Mouse (Mus musculus) cerebellum, postnatal 10 days (tissue): ENCODE data around the gene Sema5a.

ENCODE experiments used
- DNase-seq, 2 experiments: peaks; one replicate each; pipeline ENCODE4 v3.0.0; 2021; ENCODE audit warnings: mixed read lengths in 2 of 2

Gene Sema5a

GRCm38 (mm10) chr15:32254806-32255205, 10.2 kb downstream of the Sema5a start:
- DNase-seq, result no peak

DNA sequence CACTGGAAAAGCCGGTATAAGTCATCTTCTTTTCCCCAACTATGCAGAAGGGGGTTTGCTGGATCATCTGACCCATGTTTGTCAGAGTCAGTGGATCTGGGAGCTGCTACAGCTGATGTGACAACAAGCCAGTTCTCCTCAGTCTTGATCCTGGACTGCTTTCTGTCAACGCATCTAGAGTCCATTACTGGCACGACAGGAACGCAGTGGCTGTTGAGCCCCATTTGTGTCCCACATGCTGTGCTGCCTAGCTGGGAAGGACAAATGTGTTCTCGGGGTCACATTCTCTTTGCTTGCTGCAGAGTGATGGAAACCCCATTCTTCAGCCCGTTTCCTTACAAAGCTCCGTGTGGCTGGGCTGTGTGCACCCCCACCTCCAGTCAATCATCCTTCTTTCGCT, 12.7 kb downstream of the Sema5a start:
- DNase-seq, result no peak

DNA sequence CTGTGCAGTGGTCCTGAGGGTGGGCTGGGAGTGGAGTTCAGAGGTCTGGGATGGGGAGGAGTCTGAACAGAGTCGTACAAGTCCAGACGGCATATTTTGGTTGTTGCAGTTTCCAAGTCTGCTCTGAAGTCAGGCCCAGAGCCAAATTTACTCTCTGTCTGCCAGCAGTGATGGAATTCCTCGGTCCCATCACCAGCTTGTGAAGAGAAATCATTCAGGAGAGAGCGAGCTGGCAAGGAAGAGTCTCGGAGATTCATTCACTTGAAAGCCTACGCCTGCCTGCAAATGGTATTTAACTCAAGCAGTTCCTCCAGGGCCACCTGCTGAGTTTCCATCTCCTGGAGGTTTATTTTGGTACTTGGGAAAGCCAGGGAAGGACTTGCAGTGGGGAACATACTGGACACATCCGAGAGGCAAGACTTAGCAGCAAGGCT, 13.3 kb downstream of the Sema5a start:
- DNase-seq, result peak; percentile 80 to 86

DNA sequence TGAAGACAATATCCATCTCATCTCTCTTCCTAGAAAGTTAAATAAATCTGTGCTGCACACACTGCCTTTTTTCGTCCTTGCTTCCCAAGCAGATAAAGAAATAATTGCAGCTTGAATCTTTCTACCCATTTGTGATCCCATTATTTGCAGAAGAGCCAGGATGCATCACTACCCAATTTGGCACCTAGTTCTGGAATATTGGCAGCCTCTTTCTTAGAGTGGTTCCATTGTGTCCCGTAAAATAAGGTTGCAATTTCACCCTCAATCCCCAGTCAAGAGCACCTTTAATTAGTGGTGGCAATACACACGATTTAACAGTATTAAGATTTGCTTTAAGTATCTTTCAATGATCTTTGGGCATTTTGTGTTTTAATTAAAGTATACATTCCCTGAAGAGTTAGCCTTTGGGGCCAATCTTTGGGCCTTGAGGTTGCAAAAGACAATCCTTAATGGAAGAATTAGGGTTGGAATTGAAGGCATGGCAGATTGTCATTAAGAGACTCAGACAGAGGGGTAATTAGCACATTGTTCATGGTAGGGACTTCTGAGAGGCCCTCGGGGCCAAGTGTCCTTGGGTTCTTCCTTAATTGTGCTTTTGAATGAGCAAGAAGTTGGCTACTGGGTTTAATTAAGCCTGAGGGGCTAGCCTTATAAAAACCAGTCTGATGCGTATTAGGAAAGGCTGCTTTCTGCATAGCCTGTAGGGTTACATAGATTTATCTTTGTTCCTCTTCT, 14.9 kb downstream of the Sema5a start:
- DNase-seq, result peak in 1 of 2 experiments; percentile 27

DNA sequence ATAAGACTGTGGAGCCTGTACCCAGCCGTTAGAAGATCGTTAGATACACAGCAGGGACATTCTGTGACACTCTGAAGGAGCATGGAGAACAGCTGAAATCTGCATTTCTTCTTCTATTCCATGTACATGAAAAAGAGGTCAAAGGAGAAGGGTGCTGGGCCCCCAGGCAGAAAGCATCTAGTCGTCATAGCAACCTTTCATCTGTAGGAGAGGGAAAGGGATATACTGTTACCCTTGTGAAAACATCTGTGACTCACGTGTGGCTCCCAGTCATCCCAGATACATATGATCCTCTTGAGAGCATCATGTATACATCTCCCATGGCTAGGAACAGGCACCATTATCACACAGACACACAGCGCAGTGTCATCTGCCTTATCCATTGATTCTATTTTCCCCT, 16.3 kb downstream of the Sema5a start:
- no peak for DNase-seq

DNA sequence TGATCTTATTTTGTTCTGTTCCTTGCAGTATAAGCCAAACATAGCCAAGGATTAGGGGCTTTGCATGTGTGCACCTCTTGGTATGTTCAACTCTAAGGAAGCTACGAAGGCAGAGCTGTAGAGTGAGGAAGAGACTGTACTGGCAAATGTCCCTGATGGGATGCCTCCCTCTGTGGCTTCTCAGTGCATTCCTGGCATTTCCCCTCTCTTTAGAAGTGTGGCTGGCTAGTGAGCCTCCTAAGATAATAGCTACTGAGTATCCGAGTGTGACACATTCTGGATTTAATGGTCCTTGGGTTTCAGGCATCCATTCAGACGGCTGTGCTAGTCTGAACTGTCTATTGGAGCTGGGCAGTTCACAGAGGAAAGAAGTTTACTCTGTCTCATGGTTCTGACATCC, 19.0 kb downstream of the Sema5a start:
- DNase-seq, result no peak

DNA sequence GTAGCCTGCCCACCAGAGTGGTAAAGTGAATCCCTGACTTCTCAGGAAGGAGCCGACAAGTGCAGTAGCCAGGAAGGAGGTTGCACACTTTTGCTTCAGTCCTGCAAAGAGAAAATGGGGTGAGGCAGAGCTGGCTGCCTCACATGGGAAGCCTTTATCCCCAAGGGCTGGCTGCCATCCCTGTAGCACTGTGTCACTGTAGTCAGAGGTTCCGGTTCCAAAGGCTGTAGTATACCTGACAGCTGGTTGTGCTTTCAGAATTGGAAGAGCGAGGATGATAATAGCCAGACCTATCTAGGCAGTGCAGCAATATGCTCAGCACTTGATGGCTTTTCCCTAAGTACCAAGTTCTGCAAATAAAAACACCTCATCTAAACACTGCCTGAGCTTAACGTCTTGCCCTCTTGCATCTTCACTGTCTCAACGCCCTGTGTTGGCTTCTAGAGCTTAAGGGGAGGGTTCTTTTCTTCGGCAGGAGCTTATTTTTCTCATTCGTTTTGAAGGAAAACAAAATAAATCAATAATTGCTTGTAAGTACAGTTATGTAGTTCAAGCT, 20.3 kb downstream of the Sema5a start:
- DNase-seq, result no peak

GRCm38 (mm10) chr15:32265378-32265934, 20.8 kb downstream of the Sema5a start:
- peak; percentile 64 to 65 for DNase-seq

- no peak for DNase-seq
Measured at GRCm38 (mm10) chr15:32266122-32266820, 21.7 kb downstream of the Sema5a start.

DNA sequence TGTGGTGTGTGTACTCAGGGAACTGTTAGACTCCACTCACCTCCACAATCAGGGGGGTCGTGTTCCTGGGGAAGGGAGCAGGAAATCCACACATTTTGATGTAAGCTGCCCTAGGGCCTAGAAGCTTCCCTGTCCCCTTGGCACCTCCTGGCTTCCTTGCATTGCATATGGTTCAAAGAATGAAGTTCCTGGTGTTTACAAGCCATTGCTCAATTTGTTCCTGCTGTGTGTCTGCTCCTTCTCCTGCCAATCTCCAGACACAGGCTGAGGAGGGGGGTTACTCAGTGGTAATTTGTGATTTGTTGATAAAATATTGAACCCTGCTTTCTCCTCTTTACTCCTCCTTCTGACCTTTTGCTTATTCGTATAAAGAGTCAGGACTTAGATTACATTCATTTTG, 25.5 kb downstream of the Sema5a start:
- DNase-seq, result peak; percentile 58 to 66

- no peak for DNase-seq
Measured at GRCm38 (mm10) chr15:32273925-32274324, 29.3 kb downstream of the Sema5a start.

DNA sequence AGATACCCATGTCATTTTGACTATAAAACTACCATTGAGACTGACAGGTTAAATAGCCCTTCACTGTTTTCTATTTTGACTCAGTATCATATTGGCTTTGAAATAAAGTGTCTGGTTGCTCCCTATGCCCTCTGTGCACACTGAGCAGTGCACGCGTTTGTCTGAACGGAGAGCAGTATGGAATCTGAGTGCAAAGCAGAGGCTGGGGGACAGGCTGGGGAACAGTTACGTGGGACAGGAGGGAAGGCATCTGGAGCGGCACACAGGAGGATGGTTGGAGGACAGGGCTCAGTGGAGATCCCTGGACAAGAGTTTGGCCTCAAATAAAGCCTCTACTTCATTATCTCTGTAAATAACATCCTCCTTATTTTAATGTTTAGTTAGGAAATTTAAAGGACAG, 30.4 kb downstream of the Sema5a start:
- no peak for DNase-seq

DNA sequence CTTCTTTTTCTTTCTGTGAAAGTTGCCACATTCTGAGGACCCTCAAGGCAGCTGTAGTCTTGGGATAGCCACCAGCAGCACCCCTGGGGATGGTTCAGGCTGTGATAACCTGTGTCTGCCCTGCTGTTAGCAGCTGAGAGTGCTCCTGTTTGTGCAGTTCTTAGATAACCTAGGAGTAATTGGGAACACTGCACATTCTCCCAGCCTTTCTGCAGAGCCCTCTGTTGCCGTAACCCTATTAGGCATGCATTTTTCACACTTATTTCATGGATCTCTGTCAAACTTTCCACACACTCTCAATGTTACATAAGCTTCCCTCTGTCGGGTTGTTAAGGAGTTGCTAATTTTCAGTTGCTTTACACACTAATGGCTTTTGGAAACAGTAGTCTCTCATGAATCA, 34.0 kb downstream of the Sema5a start:
- DNase-seq, result no peak

DNA sequence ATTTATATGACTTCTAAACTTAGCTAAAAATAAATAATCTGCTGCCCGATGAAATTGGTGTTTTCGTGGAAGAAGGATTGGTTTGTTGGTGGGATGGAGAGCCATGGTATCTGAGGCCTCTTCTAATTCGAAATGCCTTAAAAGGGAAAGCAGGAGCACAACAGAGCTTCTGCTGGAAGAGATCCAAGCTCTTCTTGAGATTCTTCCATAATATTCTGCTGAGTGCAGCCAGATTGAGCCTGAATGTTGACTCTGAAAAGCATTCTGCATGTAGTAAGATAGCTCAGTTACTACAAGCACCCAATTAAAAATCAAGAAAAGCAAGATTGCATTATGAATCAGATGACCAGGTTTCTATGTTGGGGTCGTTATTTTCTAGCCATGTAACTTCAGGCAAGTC, 36.8 kb downstream of the Sema5a start:
- peak in 1 of 2 experiments; percentile 40 for DNase-seq

GRCm38 (mm10) chr15:32284688-32285087, 40.1 kb downstream of the Sema5a start:
- no peak for DNase-seq

DNA sequence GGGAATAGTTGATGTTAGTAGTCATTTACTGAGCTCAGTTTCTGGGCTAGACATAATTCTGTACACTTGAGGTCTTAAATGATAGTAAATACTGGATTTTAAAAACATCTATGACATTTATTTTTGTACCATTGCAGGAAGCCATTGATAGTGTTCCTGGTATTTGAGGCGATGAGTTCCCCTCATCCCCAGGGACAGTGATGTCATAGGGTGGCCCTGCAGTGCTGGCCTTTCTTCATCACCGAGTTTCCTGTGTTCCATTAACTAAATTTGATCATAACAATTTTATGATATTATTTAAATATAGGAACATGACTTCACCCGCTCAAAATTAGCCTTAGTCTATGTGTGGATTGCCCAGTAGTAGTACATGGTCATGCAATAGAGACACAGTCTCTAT, 41.7 kb downstream of the Sema5a start:
- no peak for DNase-seq

DNA sequence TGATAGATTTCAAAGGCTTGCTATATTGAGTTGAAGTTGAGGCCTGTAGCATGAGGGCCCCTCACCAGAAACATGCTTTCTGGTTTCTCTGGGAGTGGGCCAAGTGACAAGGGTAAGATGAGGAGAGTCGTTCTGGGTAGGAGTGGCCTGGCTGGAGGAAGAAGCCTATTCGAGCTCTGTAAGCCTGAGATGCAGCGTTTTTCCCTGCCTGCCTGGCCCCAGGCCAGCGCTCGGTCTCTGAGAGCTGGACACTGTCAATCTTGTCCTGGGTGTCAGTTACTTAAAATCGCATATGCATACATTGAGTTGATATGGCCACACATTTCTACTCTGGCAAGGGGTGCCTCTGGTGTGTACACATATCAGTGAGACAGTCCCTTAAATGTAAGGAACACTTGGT, 43.9 kb downstream of the Sema5a start:
- DNase-seq, result peak; percentile 54 to 64

GRCm38 (mm10) chr15:32291000-32291399, 46.4 kb downstream of the Sema5a start:
- DNase-seq, result no peak

GRCm38 (mm10) chr15:32296523-32296922, 51.9 kb downstream of the Sema5a start:
- DNase-seq, result no peak

- no peak for DNase-seq
Measured at GRCm38 (mm10) chr15:32297266-32297665, 52.7 kb downstream of the Sema5a start.

DNA sequence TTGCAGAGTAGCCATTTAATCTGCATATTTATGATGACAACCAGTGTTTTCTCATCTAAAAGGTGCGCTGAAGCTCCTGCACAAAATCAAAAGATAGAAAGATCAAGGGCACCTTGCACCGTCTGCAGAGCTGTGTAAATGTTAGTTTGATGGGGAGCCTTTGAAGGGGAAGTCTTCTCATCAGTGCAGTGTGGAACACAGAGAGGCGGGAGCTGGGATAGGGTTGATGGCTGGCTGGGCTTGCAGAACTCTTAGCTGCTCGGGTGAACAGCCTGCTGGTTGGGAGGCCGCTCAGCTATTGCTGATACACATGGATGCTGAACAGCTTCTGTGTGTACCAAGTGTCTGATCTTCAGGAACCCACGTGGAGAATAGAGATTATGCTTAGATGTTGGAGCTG, 53.9 kb downstream of the Sema5a start:
- no peak for DNase-seq

DNA sequence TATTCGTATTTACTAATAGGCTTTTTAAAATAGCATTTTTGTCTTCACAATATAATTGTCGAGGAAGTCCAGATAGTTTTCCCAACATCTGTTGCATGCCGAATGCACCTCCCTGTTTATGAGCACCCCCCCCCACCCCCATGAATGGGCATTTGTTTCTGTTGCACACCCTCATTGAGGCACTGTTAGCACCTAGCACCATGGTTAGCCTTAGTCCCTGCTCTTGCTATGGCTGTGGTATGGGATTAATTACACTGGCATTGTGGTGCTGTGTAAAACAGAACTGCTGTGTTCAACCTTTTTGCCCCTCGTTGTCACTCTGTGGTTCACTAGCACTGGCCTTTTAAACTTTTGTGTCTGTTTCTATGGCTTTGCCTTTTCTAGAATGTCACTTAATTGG, 56.4 kb downstream of the Sema5a start:
- DNase-seq, result no peak

- DNase-seq, result no peak
Measured at GRCm38 (mm10) chr15:32306557-32307243, 62.1 kb downstream of the Sema5a start.
